Mouse (Mus musculus) layer of hippocampus, adult 18-20 months (tissue): Measurements from ENCODE around the gene Pgrmc2. TPM values are rescaled to one million over a fixed set of nuclear protein-coding genes. Genes with fewer than 3 reads are reported as not detected.

Experiments
- total RNA-seq, 2 experiments: library from RNA; stranded (reverse); gene quantifications; 2 replicates each; pipeline ENCODE4 v1.2.3; 2021

Gene Pgrmc2
- total RNA-seq, 2 experiments from 2014 or later = 60.5 to 61.7 TPM

Other genes with a start within 250 kb of the Pgrmc2 start
- 10 to 100 TPM; 16.9 to 20.1 TPM for gene Mfsd8, start 236.2 kb downstream of the Pgrmc2 start, total RNA-seq
- 10 to 100 TPM; 10.2 to 12.4 TPM for gene Abhd18, start 236.1 kb downstream of the Pgrmc2 start, total RNA-seq
- gene 1700034I23Rik, start 180.5 kb downstream of the Pgrmc2 start, total RNA-seq = under 1 TPM in 1 of 2 experiments, not detected in 1; 0.25 TPM
- gene Larp1b, start 133.2 kb downstream of the Pgrmc2 start, total RNA-seq = 10 to 100 TPM; 14.2 to 15.2 TPM